Mouse (Mus musculus) adrenal gland, postnatal 36 days (tissue): ENCODE measurements around the gene Dcaf10. TPM values are rescaled to one million over a fixed set of nuclear protein-coding genes. Genes with fewer than 3 reads are reported as not detected.
"Not testable (repeated sequence)": the region's sequence is repeated elsewhere in the genome, so short reads cannot be mapped to it uniquely, and the experiment has no call there.

Experiments
- DNase-seq, 2 experiments: peaks; one replicate each; pipeline ENCODE4 v3.0.0; 2021; ENCODE audit warnings: mixed read lengths in 1 of 2
- long read RNA-seq, 2 experiments: library from polyadenylated mRNA; stranded (forward); transcript quantifications; one replicate each; pipeline ENCODE4 v2.0.0; 2021; ENCODE audit warnings: borderline sequencing depth in 2 of 2
- total RNA-seq, 2 experiments: library from RNA; stranded (reverse); gene quantifications; 2 replicates each; pipeline ENCODE4 v1.2.3; 2021

Dcaf10 gene
- total RNA-seq, result 10 to 100 TPM; 30.5 to 31.2 TPM
- long read RNA-seq, experiment 1, full-length matches to known transcripts, result 22 of 26 reads
- long read RNA-seq, experiment 1, partial matches to known transcripts, result 0 of 26 reads
- long read RNA-seq, experiment 1, other reads (novel, unspliced or antisense), result 4 of 26 reads
- long read RNA-seq, experiment 2, full-length matches to known transcripts, result 6 of 8 reads
- long read RNA-seq, experiment 2, partial matches to known transcripts, result 1 of 8 reads
- long read RNA-seq, experiment 2, other reads (novel, unspliced or antisense), result 1 of 8 reads

- DNase-seq, result peak; percentile 96 to 97
Measured at GRCm38 (mm10) chr4:45341669-45342249, at the start of gene Dcaf10. TSS of gene Dcaf10 (plus strand) at chr4:45342101.

- peak; percentile 73 to 74 for DNase-seq
Measured at GRCm38 (mm10) chr4:45296662-45297564, 45.0 kb upstream of the Dcaf10 start, which contains the start of gene Trmt10b. TSS of gene Trmt10b (plus strand) at chr4:45297127.

- no peak for DNase-seq
Measured at GRCm38 (mm10) chr4:45305536-45305935, 36.4 kb upstream of the Dcaf10 start.

- peak; percentile 27 to 54 for DNase-seq
Measured at GRCm38 (mm10) chr4:45308046-45308445, 33.9 kb upstream of the Dcaf10 start.

- DNase-seq, result no peak
Measured at GRCm38 (mm10) chr4:45308606-45309005, 33.3 kb upstream of the Dcaf10 start.

- no peak for DNase-seq
Measured at GRCm38 (mm10) chr4:45311056-45311455, 30.8 kb upstream of the Dcaf10 start.

GRCm38 (mm10) chr4:45320159-45320816 is 21.6 kb upstream of the Dcaf10 start:
- DNase-seq, result peak; percentile 89 to 92

- peak; percentile 7 to 26 for DNase-seq
Measured at GRCm38 (mm10) chr4:45331139-45331538, 10.8 kb upstream of the Dcaf10 start.

- DNase-seq, result no peak
Measured at GRCm38 (mm10) chr4:45332466-45332865, 9.4 kb upstream of the Dcaf10 start.

GRCm38 (mm10) chr4:45341226-45341625 is 675 bp upstream of the Dcaf10 start:
- DNase-seq, result no peak

- DNase-seq, result peak; percentile 67 to 73
Measured at GRCm38 (mm10) chr4:45342286-45343155, 620 bp downstream of the Dcaf10 start, which contains the start of gene Exosc3. TSS of gene Exosc3 (minus strand) at chr4:45342732.

- DNase-seq, result no peak
Measured at GRCm38 (mm10) chr4:45356653-45357052, 14.8 kb downstream of the Dcaf10 start.

GRCm38 (mm10) chr4:45371261-45371660 is 29.4 kb downstream of the Dcaf10 start:
- no peak for DNase-seq

GRCm38 (mm10) chr4:45374879-45375278 is 33.0 kb downstream of the Dcaf10 start:
- DNase-seq, result no peak

- DNase-seq, result no peak
Measured at GRCm38 (mm10) chr4:45376573-45376972, 34.7 kb downstream of the Dcaf10 start.

GRCm38 (mm10) chr4:45380903-45381580 is 39.1 kb downstream of the Dcaf10 start:
- DNase-seq, result not testable (repeated sequence)

- not testable (repeated sequence) for DNase-seq
Measured at GRCm38 (mm10) chr4:45382133-45382532, 40.2 kb downstream of the Dcaf10 start.

- not testable (repeated sequence) for DNase-seq
Measured at GRCm38 (mm10) chr4:45387296-45387695, 45.4 kb downstream of the Dcaf10 start.

GRCm38 (mm10) chr4:45392099-45392498 is 50.2 kb downstream of the Dcaf10 start:
- DNase-seq, result no peak

- no peak for DNase-seq
Measured at GRCm38 (mm10) chr4:45392572-45392971, 50.7 kb downstream of the Dcaf10 start.
